Mouse (Mus musculus) forebrain, embryonic 11.5 days (tissue): ENCODE measurements around the gene Tlr7. TPM values are rescaled to one million over a fixed set of nuclear protein-coding genes. Genes with fewer than 3 reads are reported as not detected.
"Not testable (repeated sequence)": the region's sequence is repeated elsewhere in the genome, so short reads cannot be mapped to it uniquely, and the experiment has no call there.

Experiments used
- ATAC-seq: fragments of 200-750 bp; cut with Nextera tagmentation; replicated peaks from 2 replicates; pipeline ENCODE4 v1.8.0; 2017; ENCODE audit warnings: moderate TSS enrichment; ENCODE audit not compliant: low FRiP score
- DNase-seq: peaks from one replicate; pipeline ENCODE4 v3.0.0-alpha.2; 2017; ENCODE audit warnings: low spot score
- H3K27ac ChIP-seq: fragments of 300-500 bp; sonication (generic); 2 replicates; pipeline ENCODE4 v1.5.1; 2014; ENCODE audit warnings: low read depth, low read length
- H3K27me3 ChIP-seq: fragments of 300-500 bp; sonication (generic); 2 replicates; pipeline ENCODE4 v1.6.1; 2014; ENCODE audit warnings: mild to moderate bottlenecking, low read length, mixed read lengths; ENCODE audit not compliant: control insufficient read depth, insufficient read depth
- H3K36me3 ChIP-seq: fragments of 300-500 bp; sonication (generic); 2 replicates; pipeline ENCODE4 v1.6.1; 2014; ENCODE audit warnings: mild to moderate bottlenecking, low read length, moderate library complexity, mixed read lengths; ENCODE audit not compliant: control insufficient read depth, insufficient read depth
- H3K4me1 ChIP-seq: fragments of 300-500 bp; sonication (generic); replicated peaks from 2 replicates; pipeline ENCODE4 v1.6.1; 2014; ENCODE audit warnings: low read length, mixed read lengths; ENCODE audit not compliant: control insufficient read depth, insufficient read depth
- H3K4me2 ChIP-seq: fragments of 300-500 bp; sonication (generic); 2 replicates; pipeline ENCODE4 v1.6.1; 2014; ENCODE audit warnings: low read depth, mild to moderate bottlenecking, low read length, moderate library complexity, mixed read lengths; ENCODE audit not compliant: severe bottlenecking
- H3K4me3 ChIP-seq: fragments of 300-500 bp; sonication (generic); 2 replicates; pipeline ENCODE4 v1.5.1; 2014; ENCODE audit warnings: low read depth, low read length
- H3K9ac ChIP-seq: fragments of 300-500 bp; sonication (generic); 2 replicates; pipeline ENCODE4 v1.6.1; 2014; ENCODE audit warnings: low read length
- H3K9me3 ChIP-seq: fragments of 300-500 bp; sonication (generic); 2 replicates; pipeline ENCODE4 v1.6.1; 2016; ENCODE audit warnings: low read length, mixed read lengths; ENCODE audit not compliant: control insufficient read depth
- WGBS: fragments of 180-500 bp; shearing (Covaris S2); extraction: QIAGEN DNeasy Blood & Tissue Kit; methylation state at CpG from one replicate; pipeline ENCODE4 v1.1.7; 2014; 5-methylcytosine and 5-hydroxymethylcytosine counted together
- polyA plus RNA-seq: library from polyadenylated mRNA; unstranded; fragments of >200 nt; fragmentation: Nextera tagmentation; extraction: Ambion mirVana; gene quantifications from 2 replicates; pipeline ENCODE4 v1.2.1, GENCODE M21; 2014

Gene Tlr7
- 0.47 and 0.88 TPM in 2 replicates for polyA plus RNA-seq

DNA sequence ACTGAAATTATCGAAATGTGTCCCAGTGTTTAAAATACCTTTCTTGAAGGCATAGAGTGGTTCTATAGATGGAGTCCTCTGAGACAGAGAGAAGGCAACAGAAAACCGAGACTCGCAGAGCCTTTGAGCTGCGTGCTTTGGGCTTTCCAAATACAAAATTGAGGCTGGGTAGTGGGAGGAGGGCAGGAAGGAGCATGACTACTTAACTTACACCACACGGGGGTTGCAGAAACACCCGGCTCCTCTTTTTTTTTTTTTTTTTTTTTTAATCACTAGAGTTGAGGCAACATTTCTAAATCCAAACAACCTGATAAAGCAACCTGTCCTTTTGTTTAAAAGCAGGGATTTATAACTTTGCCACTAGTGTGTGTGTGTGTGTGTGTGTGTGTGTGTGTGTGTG lies at the start of gene Tlr7:
Gene Tlr7, minus strand, starts transcription at position 160 of the 400 bp plus-strand sequence.
- DNase-seq (no peak), ATAC-seq (no peak)
- Histone ChIP-seq H3K9ac (no peak within 1 kb of the TSS), H3K9me3 (no peaks in the 10 kb centered on the region), H3K36me3 (no peaks in the 10 kb centered on the region), H3K4me3 (no peak within 1 kb of the TSS), H3K4me1 (no peaks in the 10 kb centered on the region), H3K27me3 (peaks cover 9% of the 10 kb centered on the region; the same call in 1 of the 2 replicates), H3K27ac (no peak within 1 kb of the TSS), H3K4me2 (no peak within 1 kb of the TSS)
- WGBS: 87% methylated on average over 6 of the region's 6 CpGs

DNA sequence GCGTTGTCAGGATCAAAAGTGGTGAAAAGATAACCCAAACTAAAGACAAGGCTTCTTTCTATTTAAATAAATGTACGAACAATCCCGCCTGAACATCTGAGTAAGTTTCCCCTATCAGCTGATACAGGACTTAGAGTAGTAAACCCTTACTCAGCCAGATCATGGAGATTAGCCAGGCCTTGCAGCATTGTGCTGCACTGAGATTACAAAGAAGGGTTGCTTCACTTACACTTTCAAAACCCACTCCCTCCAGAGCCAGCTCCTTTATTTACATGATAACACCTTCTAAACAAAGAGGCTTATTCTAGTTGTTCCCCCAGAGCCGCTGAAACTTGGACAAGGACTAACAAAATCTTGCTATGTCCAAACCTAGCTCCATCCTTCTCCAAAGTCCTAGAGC lies 49.7 kb upstream of the Tlr7 start:
- ATAC-seq (no peak), DNase-seq (no peak)
- Histone ChIP-seq H3K4me3 (no peak overlapping the region), H3K4me1 (no peaks in the 10 kb centered on the region), H3K27ac (no peak overlapping the region), H3K4me2 (no peak overlapping the region), H3K27me3 (peaks cover 11% of the 10 kb centered on the region; the same call in 1 of the 2 replicates), H3K36me3 (no peaks in the 10 kb centered on the region), H3K9me3 (no peaks in the 10 kb centered on the region), H3K9ac (no peak overlapping the region)
- WGBS: 54% methylated on average over 4 of the region's 4 CpGs

DNA sequence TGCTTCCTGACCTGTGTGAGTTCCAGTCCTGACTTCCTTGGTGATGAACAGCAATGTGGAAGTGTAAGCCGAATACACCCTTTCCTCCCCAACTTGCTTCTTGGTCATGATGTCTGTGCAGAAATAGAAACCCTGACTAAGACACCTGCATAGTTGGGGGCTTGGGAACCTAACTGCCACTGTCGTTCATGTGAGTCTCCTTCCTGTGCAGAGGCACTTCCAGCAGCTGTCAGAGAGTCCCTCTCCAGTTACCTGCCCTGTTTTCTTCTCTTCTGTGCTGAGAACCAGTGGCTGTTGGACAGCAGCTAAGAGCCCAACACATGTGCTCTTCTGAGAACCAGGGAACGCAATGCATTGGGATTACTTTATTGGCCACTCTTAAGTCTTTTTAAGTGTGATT lies 30.9 kb upstream of the Tlr7 start:
- not testable (repeated sequence) for H3K27ac ChIP-seq, H3K4me1 ChIP-seq, ATAC-seq, H3K27me3 ChIP-seq, H3K36me3 ChIP-seq, DNase-seq, H3K4me3 ChIP-seq, H3K4me2 ChIP-seq, H3K9me3 ChIP-seq, H3K9ac ChIP-seq
- WGBS: 83% methylated on average over 3 of the region's 3 CpGs

DNA sequence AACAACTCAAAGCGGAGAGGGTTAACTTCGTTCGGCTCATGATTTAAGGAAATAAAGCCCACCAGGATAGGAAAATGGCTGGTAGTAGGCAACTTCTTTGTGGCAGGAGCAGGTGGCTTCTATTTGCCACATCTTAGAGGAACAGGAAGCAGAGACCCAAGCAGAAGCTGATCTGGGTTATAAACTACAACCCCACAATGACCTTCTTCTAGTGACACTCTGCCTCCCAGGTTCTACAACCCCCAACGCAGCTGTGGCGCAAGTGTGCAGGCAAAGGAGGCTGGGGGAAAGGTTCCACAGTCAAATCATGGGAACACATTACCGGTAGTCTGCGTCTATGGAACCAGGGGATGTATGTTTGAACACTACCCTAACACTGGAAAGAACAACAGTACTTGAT lies 29.3 kb upstream of the Tlr7 start:
- WGBS: 94% methylated on average over 7 of the region's 7 CpGs

DNA sequence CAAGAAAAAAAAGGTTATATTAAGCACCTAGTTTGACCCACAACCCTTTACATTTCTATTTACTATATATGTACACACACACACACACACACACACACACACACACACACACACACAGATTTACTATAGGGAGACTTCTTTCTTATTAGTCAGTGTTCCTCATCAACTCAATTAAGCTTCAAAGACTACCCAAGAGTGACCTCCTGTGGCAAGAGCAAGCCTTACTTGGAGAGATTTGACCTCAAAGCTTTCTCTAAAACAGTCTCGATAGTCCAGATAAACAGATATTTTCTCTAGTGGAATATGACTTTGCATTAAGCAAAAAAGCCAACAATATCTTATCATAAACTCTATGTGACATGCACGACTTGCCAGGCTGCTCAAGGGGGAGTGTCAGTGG lies 27.1 kb upstream of the Tlr7 start:
- Histone ChIP-seq H3K4me2 (no peak overlapping the region), H3K4me3 (no peak overlapping the region), H3K27me3 (peaks cover 3% of the 10 kb centered on the region; the same call in 1 of the 2 replicates), H3K9me3 (no peaks in the 10 kb centered on the region), H3K27ac (no peak overlapping the region), H3K4me1 (no peaks in the 10 kb centered on the region), H3K9ac (no peak overlapping the region), H3K36me3 (no peaks in the 10 kb centered on the region)
- no peak for ATAC-seq
- no peak for DNase-seq
- 79% methylated on average over 2 of the region's 2 CpGs for whole genome bisulfite sequencing

More for the DNA sequence above, 29.3 kb upstream of the Tlr7 start:
- Histone ChIP-seq H3K36me3 (no peaks in the 10 kb centered on the region), H3K4me3 (no peak overlapping the region), H3K4me1 (no peaks in the 10 kb centered on the region), H3K9ac (no peak overlapping the region), H3K9me3 (no peaks in the 10 kb centered on the region), H3K27ac (no peak overlapping the region), H3K27me3 (peaks cover 3% of the 10 kb centered on the region; the same call in 1 of the 2 replicates), H3K4me2 (no peak overlapping the region)
- no peak for ATAC-seq
- DNase-seq: no peak

DNA sequence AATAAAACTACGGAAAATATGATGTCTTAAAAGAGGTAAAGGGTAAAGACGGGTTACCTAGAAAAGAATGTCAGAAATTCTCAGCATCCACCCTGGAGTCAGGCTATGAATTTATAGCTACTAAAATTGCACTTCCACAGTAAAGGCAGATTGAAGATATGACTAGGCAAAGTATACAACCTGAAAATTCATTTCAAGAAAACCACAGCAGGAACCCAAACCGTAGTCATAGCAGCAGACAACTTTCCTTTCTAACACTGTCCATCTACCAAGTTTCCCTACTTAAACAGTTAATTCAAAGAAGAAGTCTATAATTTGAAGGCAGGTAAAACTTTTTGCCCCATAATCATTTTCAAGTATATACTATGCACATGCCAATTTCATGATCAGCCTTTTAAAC lies 25.6 kb upstream of the Tlr7 start:
- Histone ChIP-seq H3K27me3 (peaks cover 2% of the 10 kb centered on the region; the same call in 1 of the 2 replicates), H3K27ac (no peak overlapping the region), H3K4me1 (no peaks in the 10 kb centered on the region), H3K36me3 (no peaks in the 10 kb centered on the region), H3K9me3 (no peaks in the 10 kb centered on the region), H3K4me3 (no peak overlapping the region), H3K9ac (no peak overlapping the region), H3K4me2 (no peak overlapping the region)
- ATAC-seq: no peak
- 92% methylated on average over 3 of the region's 3 CpGs for WGBS
- no peak for DNase-seq

DNA sequence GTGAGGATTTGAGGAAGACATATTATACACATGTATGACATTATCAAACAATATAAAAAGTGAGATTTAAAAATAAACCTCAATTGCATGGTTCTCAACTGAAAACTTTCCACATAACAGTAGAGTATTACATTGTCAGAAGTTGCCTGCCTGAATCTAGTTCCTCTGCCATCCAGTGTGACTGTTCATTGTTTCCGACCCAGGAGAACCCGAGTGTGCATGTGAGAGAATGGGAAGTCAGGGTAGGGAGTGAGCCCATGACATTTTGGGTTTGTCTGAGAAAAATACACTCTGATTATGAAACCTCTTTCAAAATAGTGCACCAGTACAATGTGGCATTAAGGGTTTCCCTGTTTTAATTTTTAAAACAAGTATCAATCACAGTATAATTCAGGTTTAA lies 23.3 kb upstream of the Tlr7 start:
- 94% methylated on average over 2 of the region's 2 CpGs for WGBS
- DNase-seq: no peak
- Histone ChIP-seq H3K27me3 (peaks cover 2% of the 10 kb centered on the region; the same call in 1 of the 2 replicates), H3K9me3 (no peaks in the 10 kb centered on the region), H3K36me3 (no peaks in the 10 kb centered on the region), H3K4me2 (no peak overlapping the region), H3K9ac (no peak overlapping the region), H3K4me1 (no peaks in the 10 kb centered on the region), H3K4me3 (no peak overlapping the region), H3K27ac (no peak overlapping the region)
- ATAC-seq: no peak

DNA sequence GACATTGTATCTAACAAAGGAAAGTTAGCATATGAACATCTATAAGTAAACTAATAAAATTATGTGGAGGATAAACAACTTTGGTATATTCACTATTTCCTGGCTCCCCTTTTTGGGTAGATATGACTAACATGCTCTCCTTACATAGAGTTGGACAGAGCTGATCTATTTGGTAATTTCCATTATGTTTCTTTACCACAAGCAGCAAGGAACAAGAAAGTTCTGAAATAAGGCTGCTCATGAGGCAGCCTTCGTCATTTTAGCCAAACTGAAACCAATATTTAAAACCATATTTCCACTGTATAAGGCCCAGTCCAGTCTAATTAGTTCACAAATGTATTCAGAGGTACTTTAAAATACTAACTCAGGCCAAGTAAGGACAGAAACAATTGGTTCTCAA lies 16.1 kb upstream of the Tlr7 start:
- Histone ChIP-seq H3K4me3 (no peak overlapping the region), H3K27me3 (peaks cover 8% of the 10 kb centered on the region), H3K4me2 (no peak overlapping the region), H3K27ac (no peak overlapping the region), H3K4me1 (no peaks in the 10 kb centered on the region), H3K36me3 (no peaks in the 10 kb centered on the region), H3K9me3 (no peaks in the 10 kb centered on the region), H3K9ac (no peak overlapping the region)
- DNase-seq (no peak), ATAC-seq (no peak)
- 94% methylated on average over 1 of the region's 1 CpGs for WGBS

DNA sequence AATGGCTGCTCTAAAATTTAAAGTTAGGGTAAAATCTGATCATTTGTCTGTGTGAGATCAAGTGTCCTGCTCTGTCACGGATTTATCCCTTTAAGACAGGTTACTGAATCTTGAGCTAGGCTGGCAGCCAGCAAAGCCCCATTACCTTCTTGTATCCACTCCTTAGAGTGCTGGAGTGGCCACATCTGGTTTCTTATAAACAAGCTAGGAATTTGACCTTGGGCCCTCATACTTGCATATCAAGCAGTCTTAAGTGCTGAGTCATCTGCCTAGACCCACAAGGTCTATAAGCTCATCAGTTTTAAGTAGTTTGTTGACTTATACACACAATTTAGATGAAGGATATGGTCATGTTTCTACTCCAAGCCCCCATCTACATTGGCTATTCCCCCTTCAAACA lies 14.0 kb upstream of the Tlr7 start:
- Histone ChIP-seq H3K27me3 (peaks cover 8% of the 10 kb centered on the region), H3K4me1 (no peaks in the 10 kb centered on the region), H3K9ac (no peak overlapping the region), H3K9me3 (no peaks in the 10 kb centered on the region), H3K4me3 (no peak overlapping the region), H3K27ac (no peak overlapping the region), H3K4me2 (no peak overlapping the region), H3K36me3 (no peaks in the 10 kb centered on the region)
- ATAC-seq: no peak
- whole genome bisulfite sequencing: 72% methylated on average over 1 of the region's 1 CpGs
- DNase-seq: no peak
